ENCODE assay signal across 10 mouse cellular contexts in the genomic region with DNA sequence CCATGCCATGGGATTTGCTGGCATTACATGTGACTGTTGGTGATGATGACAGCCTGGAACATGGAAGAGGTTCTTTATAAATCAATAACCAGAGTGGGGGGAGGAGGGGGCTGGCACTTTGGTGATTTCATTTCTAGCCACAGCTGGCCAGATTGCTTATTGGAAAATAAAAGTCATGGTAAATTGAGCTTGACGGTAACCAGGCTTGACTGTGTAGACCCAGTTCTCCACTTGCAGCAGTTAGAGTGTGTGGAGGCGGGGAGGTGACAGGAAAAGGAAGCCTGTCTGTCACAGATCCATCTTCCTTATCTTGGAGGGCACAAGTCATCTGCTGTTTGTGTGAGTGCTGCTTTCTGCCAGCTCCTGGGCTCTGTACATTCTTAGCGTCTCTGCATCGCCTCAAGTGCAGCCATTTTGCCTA.
A peak's percentile ranks its signal among the peaks of the same experiment; 100 is the strongest.
DNase-seq lines count a peak whose midpoint lies in the region; ATAC-seq and TF ChIP-seq lines count a peak whose summit lies in the region.
"Had no signal": no experiment of that assay in that cellular context is flagged by ENCODE, and none has a peak within 500 bp of the region (broad histone marks: within the 10 kb centered on the region; RNA-seq: fewer than 3 reads in every experiment).

No protein-coding gene starts in this region.

- DNase-seq in heart, postnatal 25 days (ENCODE audit: low spot score): no peak
- no peak for DNase-seq in stomach, postnatal 0 days (ENCODE audit: low spot score)
- peak; percentile 54 for DNase-seq in yolk sac, embryonic 10.5 days (ENCODE audit: low spot score)
- no peak for DNase-seq in urinary bladder, postnatal 36 days (ENCODE audit: low spot score in 2 of 2)
- no peak for DNase-seq in frontal cortex, postnatal 36 days (ENCODE audit: low spot score in 2 of 2)
- DNase-seq: forebrain, postnatal 0 days had no signal

- H3K36me3 ChIP-seq in heart, embryonic 13.5 days: no peaks in the 10 kb centered on the region
- no peaks in the 10 kb centered on the region for H3K36me3 ChIP-seq in stomach, embryonic 14.5 days (ENCODE audit: control insufficient read depth, insufficient read depth, low read length)
- H3K36me3 ChIP-seq in stomach, postnatal 0 days (ENCODE audit: control insufficient read depth, insufficient read depth, low read length): no peaks in the 10 kb centered on the region
- H3K36me3 ChIP-seq in lung, embryonic 16.5 days (ENCODE audit: control insufficient read depth, insufficient read depth, low read length): no peaks in the 10 kb centered on the region

- no peak overlapping the region for H3K4me3 ChIP-seq in heart, embryonic 13.5 days
- no peak overlapping the region for H3K4me3 ChIP-seq in stomach, embryonic 14.5 days (ENCODE audit: low read depth, low read length)
- no peak overlapping the region for H3K4me3 ChIP-seq in stomach, postnatal 0 days (ENCODE audit: low read depth, low read length)
- no peak overlapping the region for H3K4me3 ChIP-seq in lung, embryonic 16.5 days (ENCODE audit: low read length)
- H3K4me3 ChIP-seq: layer of hippocampus, adult 2 months had no signal

- H3K27ac ChIP-seq in heart, embryonic 13.5 days (replicated peaks): peak overlapping the region; percentile 51
- no peak overlapping the region for H3K27ac ChIP-seq in stomach, embryonic 14.5 days (ENCODE audit: low read length)
- H3K27ac ChIP-seq in stomach, postnatal 0 days (replicated peaks): no peak overlapping the region
- H3K27ac ChIP-seq in lung, embryonic 16.5 days (ENCODE audit: low read length): peak overlapping the region; percentile 78
- H3K27ac ChIP-seq: layer of hippocampus, adult 2 months had no signal

- H3K27me3 ChIP-seq in heart, embryonic 13.5 days (replicated peaks): no peaks in the 10 kb centered on the region
- H3K27me3 ChIP-seq in stomach, embryonic 14.5 days (ENCODE audit: control insufficient read depth, insufficient read depth, low read length): no peaks in the 10 kb centered on the region
- no peaks in the 10 kb centered on the region for H3K27me3 ChIP-seq in stomach, postnatal 0 days (ENCODE audit: control insufficient read depth, insufficient read depth, low read length)
- H3K27me3 ChIP-seq in lung, embryonic 16.5 days (ENCODE audit: control insufficient read depth, insufficient read depth, low read depth, low read length): no peaks in the 10 kb centered on the region

- intact Hi-C loops in heart, postnatal 25 days (cut with DNase I): loop anchor here (5.0 kb wide), 1 partner anchor 42 kb away; no protein-coding TSS in a partner anchor

- no peak overlapping the region for H3K4me2 ChIP-seq in heart, embryonic 13.5 days
- H3K4me2 ChIP-seq in stomach, embryonic 14.5 days (replicated peaks; ENCODE audit: low read depth, low read length): no peak overlapping the region
- no peak overlapping the region for H3K4me2 ChIP-seq in stomach, postnatal 0 days (replicated peaks; ENCODE audit: low read depth)
- no peak overlapping the region for H3K4me2 ChIP-seq in lung, embryonic 16.5 days (ENCODE audit: low read depth, low read length)

- H3K9me3 ChIP-seq in heart, embryonic 13.5 days: no peaks in the 10 kb centered on the region
- peaks cover 2% of the 10 kb centered on the region; the same call in 1 of the 2 replicates for H3K9me3 ChIP-seq in stomach, embryonic 14.5 days (ENCODE audit: control insufficient read depth, low read depth, low read length)
- no peaks in the 10 kb centered on the region for H3K9me3 ChIP-seq in stomach, postnatal 0 days (ENCODE audit: control insufficient read depth, low read length)
- no peaks in the 10 kb centered on the region for H3K9me3 ChIP-seq in lung, embryonic 16.5 days (ENCODE audit: control insufficient read depth, low read length)

- WGBS in heart, embryonic 13.5 days: 20% methylated on average over 4 of the region's 4 CpGs
- 44% methylated on average over 4 of the region's 4 CpGs for WGBS in stomach, embryonic 14.5 days
- WGBS in stomach, postnatal 0 days: 66% methylated on average over 4 of the region's 4 CpGs
- 16% methylated on average over 4 of the region's 4 CpGs for WGBS in lung, embryonic 16.5 days

- no peak; the same call in 1 of the 2 replicates for ATAC-seq in heart, embryonic 13.5 days (ENCODE audit: extremely low read depth, insufficient number of reproducible peaks, low FRiP score, low TSS enrichment)
- ATAC-seq in stomach, embryonic 14.5 days (ENCODE audit: insufficient number of reproducible peaks, insufficient read depth, low FRiP score, low read depth): peak; percentile 33; the same call in 1 of the 2 replicates
- no peak; the same call in 1 of the 2 replicates for ATAC-seq in stomach, postnatal 0 days (ENCODE audit: low FRiP score, low TSS enrichment)
- peak; percentile 74 for ATAC-seq in lung, embryonic 16.5 days (ENCODE audit: low read depth)
- ATAC-seq: forebrain, postnatal 0 days had no signal

- TF ChIP-seq EP300 in stomach, postnatal 0 days (optimal IDR thresholded peaks at IDR 0.05): no peak

- no peak overlapping the region for H3K9ac ChIP-seq in heart, embryonic 13.5 days
- no peak overlapping the region for H3K9ac ChIP-seq in stomach, embryonic 14.5 days (replicated peaks; ENCODE audit: low read depth, low read length)
- no peak overlapping the region for H3K9ac ChIP-seq in stomach, postnatal 0 days (ENCODE audit: low read length)
- no peak overlapping the region for H3K9ac ChIP-seq in lung, embryonic 16.5 days (ENCODE audit: low read length)
- H3K9ac ChIP-seq: forebrain, postnatal 0 days had no signal

- no peak for TF ChIP-seq CTCF in stomach, postnatal 0 days (IDR thresholded peaks at IDR 0.05; ENCODE audit: low read depth)

- H3K4me1 ChIP-seq in heart, embryonic 13.5 days: peaks cover 57% of the 10 kb centered on the region
- peaks cover 11% of the 10 kb centered on the region for H3K4me1 ChIP-seq in stomach, embryonic 14.5 days (ENCODE audit: control insufficient read depth, insufficient read depth, low read length)
- no peaks in the 10 kb centered on the region for H3K4me1 ChIP-seq in stomach, postnatal 0 days (replicated peaks; ENCODE audit: control insufficient read depth, insufficient read depth)
- peaks cover 35% of the 10 kb centered on the region for H3K4me1 ChIP-seq in lung, embryonic 16.5 days (replicated peaks; ENCODE audit: control insufficient read depth, insufficient read depth, low read length)

Comparison
In these comparisons a context has a peak if more than half of its experiments do, and no peak if none do; other contexts are left out.
1. ATAC-seq: peak in stomach, embryonic 14.5 days (single experiment) and lung, embryonic 16.5 days (single experiment); none in heart, embryonic 13.5 days (single experiment) and stomach, postnatal 0 days (single experiment).
2. H3K27ac ChIP-seq: peak in heart, embryonic 13.5 days (single experiment) and lung, embryonic 16.5 days (single experiment); none in stomach, embryonic 14.5 days (single experiment) and stomach, postnatal 0 days (single experiment).